Comparison of ENCODE assay signal across 25 mouse cellular contexts in the genomic region with DNA sequence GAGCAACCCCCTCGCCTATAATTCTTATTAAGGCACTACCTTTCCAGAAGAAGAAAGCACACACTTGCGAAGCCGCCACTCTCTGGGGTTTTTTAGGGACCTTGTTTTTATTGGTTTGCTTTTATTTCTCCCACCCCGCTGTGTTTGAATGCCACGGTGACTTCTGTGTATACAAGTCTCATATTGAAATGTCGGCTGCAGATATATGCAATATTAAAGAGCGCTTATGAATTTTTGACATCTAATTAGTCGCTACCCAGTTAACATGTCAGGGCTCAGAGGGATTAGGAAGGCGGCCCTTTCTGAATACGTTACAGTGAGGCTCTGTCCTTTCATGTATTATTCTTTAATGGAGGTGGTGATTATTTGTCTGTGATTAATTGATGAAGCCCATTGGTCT.
DNase-seq lines count a peak whose midpoint lies in the region; ATAC-seq and TF ChIP-seq lines count a peak whose summit lies in the region.
"Had no signal": no experiment of that assay in that cellular context is flagged by ENCODE, and none has a peak within 500 bp of the region (broad histone marks: within the 10 kb centered on the region; RNA-seq: fewer than 3 reads in every experiment).

No protein-coding gene starts in this region.

- H3K4me3 ChIP-seq in forebrain, embryonic 10.5 days = no peak overlapping the region
- no peak overlapping the region for H3K4me3 ChIP-seq in forebrain, embryonic 14.5 days (ENCODE audit: low read depth, low read length)
- H3K4me3 ChIP-seq in midbrain, embryonic 13.5 days (replicated peaks) = no peak overlapping the region
- no peak overlapping the region for H3K4me3 ChIP-seq in midbrain, embryonic 10.5 days
- no peak overlapping the region for H3K4me3 ChIP-seq in neural tube, embryonic 13.5 days
- no peak overlapping the region for H3K4me3 ChIP-seq in neural tube, embryonic 15.5 days (replicated peaks)
- H3K4me3 ChIP-seq in thymus, adult 2 months (ENCODE audit: control insufficient read depth, insufficient read depth, low read length) = no peak overlapping the region
- H3K4me3 ChIP-seq: embryonic facial prominence, embryonic 12.5 days; embryonic facial prominence, embryonic 15.5 days; forebrain, embryonic 13.5 days; heart, adult 2 months; heart, embryonic 10.5 days; heart, embryonic 13.5 days had no signal

- H3K9me3 ChIP-seq in forebrain, embryonic 10.5 days = no peaks in the 10 kb centered on the region
- no peaks in the 10 kb centered on the region for H3K9me3 ChIP-seq in forebrain, embryonic 14.5 days (replicated peaks; ENCODE audit: control insufficient read depth, low read length)
- H3K9me3 ChIP-seq in midbrain, embryonic 13.5 days = no peaks in the 10 kb centered on the region
- no peaks in the 10 kb centered on the region for H3K9me3 ChIP-seq in midbrain, embryonic 10.5 days (replicated peaks)
- no peaks in the 10 kb centered on the region for H3K9me3 ChIP-seq in neural tube, embryonic 13.5 days
- H3K9me3 ChIP-seq in neural tube, embryonic 15.5 days (replicated peaks) = no peaks in the 10 kb centered on the region
- H3K9me3 ChIP-seq: embryonic facial prominence, embryonic 12.5 days; embryonic facial prominence, embryonic 15.5 days; forebrain, embryonic 13.5 days; heart, embryonic 10.5 days; heart, embryonic 13.5 days had no signal

- TF ChIP-seq CTCF in thymus, adult 2 months (IDR thresholded peaks at IDR 0.05; ENCODE audit: borderline replicate concordance, control insufficient read depth, extremely low read depth, insufficient read depth, low read length, poor library complexity) = no peak

- H3K27me3 ChIP-seq in forebrain, embryonic 10.5 days (ENCODE audit: poor library complexity, severe bottlenecking) = no peaks in the 10 kb centered on the region; the same call in 1 of the 2 replicates
- no peaks in the 10 kb centered on the region for H3K27me3 ChIP-seq in forebrain, embryonic 14.5 days (replicated peaks; ENCODE audit: control insufficient read depth, insufficient read depth, low read length)
- no peaks in the 10 kb centered on the region for H3K27me3 ChIP-seq in midbrain, embryonic 13.5 days
- no peaks in the 10 kb centered on the region for H3K27me3 ChIP-seq in midbrain, embryonic 10.5 days (ENCODE audit: low read depth, poor library complexity, severe bottlenecking)
- H3K27me3 ChIP-seq in neural tube, embryonic 13.5 days = no peaks in the 10 kb centered on the region; the same call in 1 of the 2 replicates
- H3K27me3 ChIP-seq in neural tube, embryonic 15.5 days (replicated peaks) = no peaks in the 10 kb centered on the region
- H3K27me3 ChIP-seq in thymus, adult 2 months (ENCODE audit: control insufficient read depth, insufficient read depth, low read length) = no peaks in the 10 kb centered on the region
- H3K27me3 ChIP-seq: embryonic facial prominence, embryonic 12.5 days; forebrain, embryonic 13.5 days had no signal

- H3K27ac ChIP-seq in forebrain, embryonic 10.5 days = 0 out of 2 replicates have a peak overlapping the region, but pooled peaks have one; percentile 6
- H3K27ac ChIP-seq in forebrain, embryonic 14.5 days (ENCODE audit: low read depth, low read length) = no peak overlapping the region
- H3K27ac ChIP-seq in midbrain, embryonic 13.5 days = peak overlapping the region; percentile 64
- H3K27ac ChIP-seq in midbrain, embryonic 10.5 days (replicated peaks) = no peak overlapping the region
- 0 out of 2 replicates have a peak overlapping the region, but pooled peaks have one; percentile 18 for H3K27ac ChIP-seq in neural tube, embryonic 13.5 days (replicated peaks)
- H3K27ac ChIP-seq in neural tube, embryonic 15.5 days (replicated peaks) = no peak overlapping the region
- H3K27ac ChIP-seq in thymus, adult 2 months (ENCODE audit: control insufficient read depth, insufficient read depth, low read length) = no peak overlapping the region
- H3K27ac ChIP-seq: embryonic facial prominence, embryonic 12.5 days; embryonic facial prominence, embryonic 15.5 days; forebrain, embryonic 13.5 days; heart, adult 2 months; heart, embryonic 10.5 days; heart, embryonic 13.5 days had no signal

- WGBS in forebrain, embryonic 10.5 days = 80% methylated on average over 10 of the region's 10 CpGs
- WGBS in forebrain, embryonic 14.5 days = 27% methylated on average over 10 of the region's 10 CpGs
- 47% methylated on average over 10 of the region's 10 CpGs for WGBS in midbrain, embryonic 13.5 days
- WGBS in midbrain, embryonic 10.5 days = 87% methylated on average over 10 of the region's 10 CpGs
- WGBS in neural tube, embryonic 13.5 days = 51% methylated on average over 10 of the region's 10 CpGs
- 43% methylated on average over 10 of the region's 10 CpGs for WGBS in neural tube, embryonic 15.5 days
- WGBS in thymus, adult 2 months = 94% methylated on average over 10 of the region's 10 CpGs

- TF ChIP-seq POLR2A in thymus, adult 2 months (IDR thresholded peaks at IDR 0.05; ENCODE audit: control insufficient read depth, extremely low read depth, insufficient read depth, low read length, poor library complexity) = no peak

- no peaks in the 10 kb centered on the region for H3K36me3 ChIP-seq in forebrain, embryonic 10.5 days (replicated peaks)
- no peaks in the 10 kb centered on the region for H3K36me3 ChIP-seq in forebrain, embryonic 14.5 days (ENCODE audit: control insufficient read depth, insufficient read depth, low read length)
- no peaks in the 10 kb centered on the region for H3K36me3 ChIP-seq in midbrain, embryonic 13.5 days
- no peaks in the 10 kb centered on the region for H3K36me3 ChIP-seq in midbrain, embryonic 10.5 days
- no peaks in the 10 kb centered on the region for H3K36me3 ChIP-seq in neural tube, embryonic 13.5 days
- H3K36me3 ChIP-seq in neural tube, embryonic 15.5 days = no peaks in the 10 kb centered on the region
- H3K36me3 ChIP-seq in thymus, adult 2 months (ENCODE audit: control insufficient read depth, insufficient read depth, low read length) = no peaks in the 10 kb centered on the region
- H3K36me3 ChIP-seq: embryonic facial prominence, embryonic 12.5 days; embryonic facial prominence, embryonic 15.5 days; heart, embryonic 10.5 days; heart, embryonic 13.5 days had no signal

- ATAC-seq in forebrain, embryonic 14.5 days = no peak
- 0 out of 2 replicates have a peak, but pooled peaks have one; percentile 35 for ATAC-seq in midbrain, embryonic 13.5 days
- no peak for ATAC-seq in neural tube, embryonic 13.5 days (ENCODE audit: low read depth)
- ATAC-seq in neural tube, embryonic 15.5 days (ENCODE audit: low FRiP score) = no peak
- ATAC-seq in cerebellum, adult (ENCODE audit: insufficient number of reproducible peaks, low FRiP score, low TSS enrichment) = no peak
- ATAC-seq: activated CD4-positive, CD25-positive, alpha-beta regulatory T cell, adult 4 months; forebrain, embryonic 13.5 days; hindbrain, embryonic 16.5 days had no signal

- no peak overlapping the region for H3K4me2 ChIP-seq in forebrain, embryonic 14.5 days (ENCODE audit: low read length)
- H3K4me2 ChIP-seq in midbrain, embryonic 13.5 days (replicated peaks) = no peak overlapping the region
- 0 out of 2 replicates have a peak overlapping the region, but pooled peaks have one; percentile 7 for H3K4me2 ChIP-seq in neural tube, embryonic 13.5 days
- no peak overlapping the region for H3K4me2 ChIP-seq in neural tube, embryonic 15.5 days
- H3K4me2 ChIP-seq: embryonic facial prominence, embryonic 12.5 days; embryonic facial prominence, embryonic 15.5 days; forebrain, embryonic 13.5 days; heart, embryonic 13.5 days had no signal

- DNase-seq in forebrain, embryonic 10.5 days (ENCODE audit: extremely low spot score, low spot score) = no peak
- DNase-seq in forebrain, embryonic 14.5 days (ENCODE audit: low spot score) = no peak
- no peak for DNase-seq in midbrain, embryonic 10.5 days (ENCODE audit: low spot score)
- no peak for DNase-seq in thymus, adult 2 months
- DNase-seq: adrenal gland, adult 8-10 months; adrenal gland, postnatal 25 days; cerebellum, adult 11 months; cerebellum, adult 2 months; cerebellum, adult 9-11 months; cerebellum, postnatal 25 days; gastrocnemius, postnatal 25 days; heart, adult 2 months; heart, postnatal 14 days; heart, postnatal 4 days had no signal

- peaks cover 50% of the 10 kb centered on the region for H3K4me1 ChIP-seq in forebrain, embryonic 10.5 days
- peaks cover 26% of the 10 kb centered on the region for H3K4me1 ChIP-seq in forebrain, embryonic 14.5 days (ENCODE audit: control insufficient read depth, insufficient read depth, low read length)
- peaks cover 40% of the 10 kb centered on the region for H3K4me1 ChIP-seq in midbrain, embryonic 13.5 days (replicated peaks)
- H3K4me1 ChIP-seq in midbrain, embryonic 10.5 days = peaks cover 11% of the 10 kb centered on the region
- peaks cover 47% of the 10 kb centered on the region for H3K4me1 ChIP-seq in neural tube, embryonic 13.5 days (replicated peaks)
- H3K4me1 ChIP-seq in neural tube, embryonic 15.5 days = peaks cover 33% of the 10 kb centered on the region
- H3K4me1 ChIP-seq in thymus, adult 2 months (replicated peaks; ENCODE audit: control insufficient read depth, insufficient read depth, low read length) = peaks cover 35% of the 10 kb centered on the region
- H3K4me1 ChIP-seq: heart, embryonic 13.5 days had no signal

- H3K9ac ChIP-seq in forebrain, embryonic 14.5 days (ENCODE audit: low read length) = no peak overlapping the region
- no peak overlapping the region for H3K9ac ChIP-seq in midbrain, embryonic 13.5 days (replicated peaks)
- H3K9ac ChIP-seq in neural tube, embryonic 13.5 days = no peak overlapping the region
- H3K9ac ChIP-seq in neural tube, embryonic 15.5 days (replicated peaks) = no peak overlapping the region
- H3K9ac ChIP-seq: embryonic facial prominence, embryonic 12.5 days; embryonic facial prominence, embryonic 15.5 days; forebrain, embryonic 13.5 days; heart, embryonic 13.5 days had no signal

Comparison
In these comparisons a context has a peak if more than half of its experiments do, and no peak if none do; other contexts are left out.
1. H3K27ac ChIP-seq: peak in forebrain, embryonic 10.5 days (single experiment), midbrain, embryonic 13.5 days (single experiment) and neural tube, embryonic 13.5 days (single experiment); none in forebrain, embryonic 14.5 days (single experiment), midbrain, embryonic 10.5 days (single experiment), neural tube, embryonic 15.5 days (single experiment) and thymus, adult 2 months (single experiment).